Mouse (Mus musculus) neural tube, embryonic 10.5 days (tissue): ENCODE measurements around the gene Vsig8.
A peak's percentile ranks its signal among the peaks of the same experiment; 100 is the strongest.

Source experiments
- DNase-seq: peaks from one replicate; pipeline ENCODE4 v3.0.0-alpha.2; 2017; ENCODE audit warnings: low spot score; ENCODE audit errors: extremely low spot score

Gene Vsig8

GRCm38 (mm10) chr1:172585612-172586567, 30.2 kb downstream of the Vsig8 start:
- DNase-seq: no peak

GRCm38 (mm10) chr1:172590385-172590784, 34.6 kb downstream of the Vsig8 start, which contains the start of gene Slamf8:
Slamf8 (minus strand) TSS chr1:172590568.
- no peak for DNase-seq

- DNase-seq: no peak
Measured at GRCm38 (mm10) chr1:172593321-172593720, 37.6 kb downstream of the Vsig8 start.

GRCm38 (mm10) chr1:172593956-172594355, 38.2 kb downstream of the Vsig8 start:
- no peak for DNase-seq

- peak; percentile 65 for DNase-seq
Measured at GRCm38 (mm10) chr1:172594495-172594894, 38.8 kb downstream of the Vsig8 start.

- DNase-seq: no peak
Measured at GRCm38 (mm10) chr1:172602326-172602725, 46.6 kb downstream of the Vsig8 start, which contains the start of gene Fcrl6. Fcrl6 (minus strand) TSS chr1:172602551.

GRCm38 (mm10) chr1:172611304-172611703, 55.6 kb downstream of the Vsig8 start:
- no peak for DNase-seq

- DNase-seq: no peak
Measured at GRCm38 (mm10) chr1:172612745-172613144, 57.0 kb downstream of the Vsig8 start.
